In genomic region chr5:3646991-3647707, GRCm38 (mm10) we compare ENCODE assay signal across 9 mouse cellular contexts. TPM values are rescaled to one million over a fixed set of nuclear protein-coding genes. Genes with fewer than 3 reads are reported as not detected.
DNase-seq lines count a peak whose midpoint lies in the region; ATAC-seq and TF ChIP-seq lines count a peak whose summit lies in the region.
"Had no signal": no experiment of that assay in that cellular context is flagged by ENCODE, and none has a peak within 500 bp of the region (broad histone marks: within the 10 kb centered on the region; RNA-seq: fewer than 3 reads in every experiment).

No protein-coding gene starts in this region.

- peak; percentile 66 for TF ChIP-seq CTCF in kidney, adult 2 months (conservative IDR thresholded peaks at IDR 0.05; ENCODE audit: insufficient read depth, insufficient read length, low read depth, low read length)

- H3K27me3 ChIP-seq in kidney, adult 2 months (replicated peaks; ENCODE audit: control insufficient read depth, insufficient read depth, low read length), result no peaks in the 10 kb centered on the region
- H3K27me3 ChIP-seq in liver, embryonic 11.5 days (replicated peaks; ENCODE audit: control insufficient read depth, insufficient read depth, low read length), result no peaks in the 10 kb centered on the region
- no peaks in the 10 kb centered on the region for H3K27me3 ChIP-seq in myocyte (ENCODE audit: control insufficient read depth, insufficient read depth, insufficient read length)
- no peaks in the 10 kb centered on the region for H3K27me3 ChIP-seq in stomach, embryonic 14.5 days (ENCODE audit: control insufficient read depth, insufficient read depth, low read length)

- no peaks in the 10 kb centered on the region for H3K9me3 ChIP-seq in liver, embryonic 11.5 days (ENCODE audit: control insufficient read depth, low read length)
- H3K9me3 ChIP-seq in stomach, embryonic 14.5 days (ENCODE audit: control insufficient read depth, low read depth, low read length), result no peaks in the 10 kb centered on the region

- peaks cover 6% of the 10 kb centered on the region for H3K36me3 ChIP-seq in kidney, adult 2 months (ENCODE audit: control insufficient read depth, insufficient read depth, low read length)
- H3K36me3 ChIP-seq in liver, embryonic 11.5 days (ENCODE audit: control insufficient read depth, insufficient read depth, low read length), result peaks cover 11% of the 10 kb centered on the region
- peaks cover 13% of the 10 kb centered on the region for H3K36me3 ChIP-seq in myocyte (ENCODE audit: control insufficient read depth, insufficient read depth)
- H3K36me3 ChIP-seq in stomach, embryonic 14.5 days (ENCODE audit: control insufficient read depth, insufficient read depth, low read length), result peaks cover 16% of the 10 kb centered on the region

- TF ChIP-seq POLR2A in kidney, adult 2 months (IDR thresholded peaks at IDR 0.05; ENCODE audit: low read depth, low read length), result no peak
- TF ChIP-seq POLR2A in myocyte (IDR thresholded peaks at IDR 0.05; ENCODE audit: insufficient read length, low read depth), result peak; percentile 4

- peak overlapping the region; percentile 81 for H3ac ChIP-seq in myocyte (ENCODE audit: control insufficient read depth, insufficient read length)

- H3K4me2 ChIP-seq in liver, embryonic 11.5 days, result peak overlapping the region; percentile 88
- H3K4me2 ChIP-seq in myocyte (ENCODE audit: low read depth), result peak overlapping the region; percentile 91
- peak overlapping the region; percentile 72 for H3K4me2 ChIP-seq in stomach, embryonic 14.5 days (replicated peaks; ENCODE audit: low read depth, low read length)

- peaks cover 24% of the 10 kb centered on the region for H3K79me2 ChIP-seq in myocyte (ENCODE audit: control insufficient read depth, insufficient read depth)

- WGBS in kidney, adult 2 months, result under 1% methylated on average over 51 of the region's 60 CpGs
- under 1% methylated on average over 50 of the region's 60 CpGs for WGBS in liver, embryonic 11.5 days
- under 1% methylated on average over 50 of the region's 60 CpGs for WGBS in stomach, embryonic 14.5 days

- peak overlapping the region; percentile 77 for H3K27ac ChIP-seq in kidney, adult 2 months (ENCODE audit: insufficient read depth, low read depth, low read length)
- H3K27ac ChIP-seq in liver, embryonic 11.5 days (ENCODE audit: low read depth, low read length), result peak overlapping the region; percentile 94
- H3K27ac ChIP-seq in stomach, embryonic 14.5 days (ENCODE audit: low read length), result peak overlapping the region; percentile 94

- H3K4me3 ChIP-seq in kidney, adult 2 months (ENCODE audit: insufficient read depth, low read depth, low read length), result peak overlapping the region; percentile 89
- peak overlapping the region; percentile 99 for H3K4me3 ChIP-seq in liver, embryonic 11.5 days (ENCODE audit: low read depth, low read length)
- H3K4me3 ChIP-seq in myocyte, result peak overlapping the region; percentile 39
- peak overlapping the region; percentile 98 for H3K4me3 ChIP-seq in stomach, embryonic 14.5 days (ENCODE audit: low read depth, low read length)

- peak overlapping the region; percentile 95 for H3K9ac ChIP-seq in liver, embryonic 11.5 days (ENCODE audit: low read depth, low read length)
- peak overlapping the region; percentile 81 for H3K9ac ChIP-seq in stomach, embryonic 14.5 days (replicated peaks; ENCODE audit: low read depth, low read length)

- peak; percentile 86 for DNase-seq in A20 (ENCODE audit: low read depth, low spot score)
- peak; percentile 63 to 88 for DNase-seq in adrenal gland, adult (ENCODE audit: inconsistent age in 2 of 2, low spot score in 1 of 2)
- DNase-seq in embryo, embryonic 11 days, result peak; percentile 77
- peak; percentile 63 to 73 for DNase-seq in heart, adult 18-20 months
- DNase-seq in kidney, adult 2 months, result peak; percentile 68
- DNase-seq in liver, embryonic 11.5 days (ENCODE audit: low spot score), result peak; percentile 78

- peaks cover 5% of the 10 kb centered on the region; the same call in 1 of the 2 replicates for H3K4me1 ChIP-seq in kidney, adult 2 months (ENCODE audit: control insufficient read depth, insufficient read depth, low read length)
- H3K4me1 ChIP-seq in liver, embryonic 11.5 days (replicated peaks; ENCODE audit: control insufficient read depth, insufficient read depth, low read length), result peaks cover 7% of the 10 kb centered on the region
- H3K4me1 ChIP-seq in stomach, embryonic 14.5 days (ENCODE audit: control insufficient read depth, insufficient read depth, low read length), result peaks cover 4% of the 10 kb centered on the region; the same call in 1 of the 2 replicates

- ATAC-seq in liver, embryonic 11.5 days (replicated peaks; ENCODE audit: low FRiP score), result peak; percentile 69
- ATAC-seq in stomach, embryonic 14.5 days (ENCODE audit: insufficient number of reproducible peaks, insufficient read depth, low FRiP score, low read depth), result 0 out of 2 replicates have a peak, but pooled peaks have one; percentile 34

TF ChIP-seq in myocyte, 11 proteins besides CTCF, POLR2A, EP300 and RAD21:
- TF ChIP-seq MYOG (IDR thresholded peaks at IDR 0.05; ENCODE audit: control insufficient read depth in 1 of 3, insufficient read depth in 1 of 3, insufficient read length in 2 of 3, low read depth in 2 of 3), result no peak
- no peak for TF ChIP-seq CEBPB (IDR thresholded peaks at IDR 0.05; ENCODE audit: insufficient read depth, poor library complexity, severe bottlenecking)
- TF ChIP-seq TCF12 (IDR thresholded peaks at IDR 0.05; ENCODE audit: insufficient read depth, poor library complexity, severe bottlenecking), result no peak
- TF ChIP-seq E2F4 (IDR thresholded peaks at IDR 0.05; ENCODE audit: insufficient read depth), result no peak
- TF ChIP-seq SRF (IDR thresholded peaks at IDR 0.05; ENCODE audit: control insufficient read depth, insufficient read length, low read depth), result no peak
- no peak for TF ChIP-seq POLR2AphosphoS2 (IDR thresholded peaks at IDR 0.05; ENCODE audit: insufficient read length, low read depth)
- no peak for TF ChIP-seq TCF3 (IDR thresholded peaks at IDR 0.05; ENCODE audit: insufficient read length, low read depth)
- no peak for TF ChIP-seq MYOD1 (IDR thresholded peaks at IDR 0.05; ENCODE audit: control insufficient read depth in 1 of 3, insufficient read length in 2 of 3, low read depth in 2 of 3)
- TF ChIP-seq USF1 (IDR thresholded peaks at IDR 0.05; ENCODE audit: low read depth), result no peak
- no peak for TF ChIP-seq MAX (IDR thresholded peaks at IDR 0.05; ENCODE audit: low read depth)
- no peak for TF ChIP-seq REST (IDR thresholded peaks at IDR 0.05; ENCODE audit: insufficient read depth, insufficient read length)

RNA-seq across cellular contexts. Expression of gene Tmbim7, which starts 3.8 kb away (rescaled TPM):
- not detected for total RNA-seq in heart, adult 18-20 months (2021)
- not detected in 2 replicates for polyA plus RNA-seq in kidney, adult 2 months (2012; rRNA removed)
- polyA plus RNA-seq in liver, embryonic 11.5 days (2014; fragmentation: Nextera tagmentation; extraction: Ambion mirVana), result not detected in 2 replicates
- not detected for polyA plus RNA-seq in myocyte (2012; fragmentation: generic; extraction: Trizol)
- polyA plus RNA-seq in stomach, embryonic 14.5 days (2014; fragmentation: Nextera tagmentation; extraction: Ambion mirVana), result not detected in 2 replicates
- total RNA-seq: gastrocnemius, adult 8-10 months had no signal

RNA-seq across cellular contexts. Expression of gene Gatad1, which starts 9.8 kb away (rescaled TPM):
- total RNA-seq in heart, adult 18-20 months (2021), result 10 to 100 TPM; 90.0 to 90.6 TPM
- polyA plus RNA-seq in kidney, adult 2 months (2012; rRNA removed), result 76.9 and 93.0 TPM in 2 replicates
- polyA plus RNA-seq in liver, embryonic 11.5 days (2014; fragmentation: Nextera tagmentation; extraction: Ambion mirVana), result 43.2 and 45.7 TPM in 2 replicates
- polyA plus RNA-seq in myocyte (2012; fragmentation: generic; extraction: Trizol), result 89.9 TPM
- polyA plus RNA-seq in stomach, embryonic 14.5 days (2014; fragmentation: Nextera tagmentation; extraction: Ambion mirVana), result 73.9 and 76.3 TPM in 2 replicates

RNA-seq across cellular contexts. Expression of gene Rbm48, which starts 50.8 kb away (rescaled TPM):
- 1 to 10 TPM; 3.8 to 4.1 TPM for total RNA-seq in heart, adult 18-20 months (2021)
- 4.3 TPM in 2 replicates for polyA plus RNA-seq in kidney, adult 2 months (2012; rRNA removed)
- 12.7 and 13.0 TPM in 2 replicates for polyA plus RNA-seq in liver, embryonic 11.5 days (2014; fragmentation: Nextera tagmentation; extraction: Ambion mirVana)
- polyA plus RNA-seq in myocyte (2012; fragmentation: generic; extraction: Trizol), result 1.9 TPM
- 16.9 and 17.3 TPM in 2 replicates for polyA plus RNA-seq in stomach, embryonic 14.5 days (2014; fragmentation: Nextera tagmentation; extraction: Ambion mirVana)

RNA-seq across cellular contexts. Expression of gene Pex1, which starts 51.3 kb away (rescaled TPM):
- 10 to 100 TPM in 1 of 2 experiments, 1 to 10 TPM in 1; 6.2 to 10.9 TPM for total RNA-seq in heart, adult 18-20 months (2021)
- polyA plus RNA-seq in kidney, adult 2 months (2012; rRNA removed), result 10.8 and 11.1 TPM in 2 replicates
- polyA plus RNA-seq in liver, embryonic 11.5 days (2014; fragmentation: Nextera tagmentation; extraction: Ambion mirVana), result 7.7 and 9.3 TPM in 2 replicates
- polyA plus RNA-seq in myocyte (2012; fragmentation: generic; extraction: Trizol), result 4.2 TPM
- polyA plus RNA-seq in stomach, embryonic 14.5 days (2014; fragmentation: Nextera tagmentation; extraction: Ambion mirVana), result 19.2 and 19.8 TPM in 2 replicates

Comparison
In these comparisons a context has a peak if more than half of its experiments do, and no peak if none do; other contexts are left out.
1. Peak in every context shown above with its lines: DNase-seq, ATAC-seq, H3K4me3 ChIP-seq and H3K27ac ChIP-seq.
2. H3K4me3 ChIP-seq: peak in every context shown above with its lines; median percentile 99 in liver, embryonic 11.5 days; 98 in stomach, embryonic 14.5 days; 89 in kidney, adult 2 months; 39 in myocyte.